Mouse (Mus musculus): Measurements from ENCODE around the gene Acox3.
"Not testable (repeated sequence)": the region's sequence is repeated elsewhere in the genome, so short reads cannot be mapped to it uniquely, and the experiment has no call there.

Acox3 gene

DNA sequence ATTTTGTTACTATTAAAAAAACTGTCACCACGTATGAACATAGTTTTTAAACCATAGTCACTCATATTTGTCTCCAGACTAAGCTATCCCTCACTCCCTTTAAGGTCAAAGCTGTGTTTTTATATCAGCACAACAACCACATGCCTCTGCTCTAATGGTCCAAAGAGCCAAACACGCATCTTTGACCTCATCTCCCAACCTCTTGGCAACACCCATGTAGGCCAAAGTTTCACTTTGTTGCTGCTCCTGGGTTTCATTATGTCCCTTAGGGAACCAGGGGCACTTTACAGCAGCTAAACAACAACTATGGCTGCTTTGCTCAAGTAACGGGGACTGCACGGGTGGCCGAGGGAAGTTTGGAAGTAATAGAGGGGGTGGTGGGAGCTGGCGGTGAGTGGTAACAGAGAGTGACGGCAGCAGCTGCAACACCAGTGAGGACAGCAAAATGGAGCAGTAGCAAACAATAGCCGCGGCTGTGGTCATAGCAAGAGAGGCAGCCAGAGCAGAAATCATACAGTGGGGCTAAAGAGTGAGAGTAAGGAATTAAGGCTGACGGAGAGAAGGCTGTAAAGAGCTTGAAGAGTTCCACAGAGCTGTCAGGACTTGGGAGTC, 6.3 kb upstream of the Acox3 start:
- DNase-seq (ENCODE audit: low read depth, low spot score), result no peak

DNA sequence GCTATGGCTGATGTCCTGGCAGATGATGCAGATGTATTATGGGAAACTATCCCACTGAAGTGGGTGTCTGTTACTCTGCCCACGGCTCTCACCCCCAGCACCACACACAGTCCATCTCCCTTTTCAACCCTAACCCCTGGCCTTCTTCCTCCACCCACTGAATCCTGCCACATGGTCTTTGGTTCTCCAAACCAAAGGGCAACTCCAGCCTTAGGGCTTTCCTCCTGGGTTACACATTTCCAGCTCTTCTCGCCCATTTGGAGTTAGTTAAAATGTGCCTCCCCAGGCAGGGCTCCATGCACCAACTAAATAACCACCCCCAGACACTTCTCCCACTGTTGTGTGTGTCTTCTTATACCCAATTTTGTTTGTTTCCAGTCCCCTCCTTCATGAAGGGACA, 4.4 kb upstream of the Acox3 start:
- DNase-seq (ENCODE audit: low read depth, low spot score), result no peak

- DNase-seq (ENCODE audit: low read depth, low spot score), result no peak
Measured at GRCm38 (mm10) chr5:35579247-35579893, 3.5 kb upstream of the Acox3 start.

DNA sequence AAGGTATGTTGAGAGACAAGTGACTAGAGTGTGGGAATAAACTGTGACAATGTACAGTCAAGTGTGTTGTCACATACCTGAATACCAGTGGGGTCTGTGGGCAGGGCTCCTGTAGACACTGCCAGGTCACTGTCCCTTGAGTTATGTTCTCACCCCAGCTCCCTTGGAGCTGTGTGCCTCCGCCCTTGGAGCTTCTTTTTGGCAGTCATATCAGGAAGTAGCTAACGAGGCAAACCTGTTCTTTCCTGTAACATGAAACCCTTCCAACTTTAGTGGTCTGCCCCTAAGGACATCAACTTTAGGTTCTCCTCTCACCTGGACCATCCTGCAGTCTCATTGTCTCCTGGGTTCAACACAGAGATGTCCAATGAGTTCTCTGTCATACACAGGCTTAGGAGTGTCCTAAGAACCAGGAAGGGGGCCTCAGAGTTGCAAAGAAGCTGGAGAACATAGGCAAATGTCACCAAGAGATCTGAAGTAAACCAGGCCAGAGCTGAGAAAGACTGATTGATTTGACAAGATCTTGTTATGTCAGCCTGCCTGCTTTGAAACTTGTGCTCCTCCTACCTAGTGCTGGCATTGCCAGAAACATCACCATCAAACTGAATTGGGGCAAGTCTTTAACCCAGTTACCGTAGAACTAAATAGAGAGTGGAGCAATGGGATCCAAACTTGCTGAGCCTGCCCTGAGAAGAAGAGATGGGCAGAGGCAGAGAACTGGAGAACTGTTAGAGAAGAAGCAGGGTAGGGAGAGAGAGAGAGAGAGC, 2.5 kb upstream of the Acox3 start:
- no peak for DNase-seq (ENCODE audit: low read depth, low spot score)

DNA sequence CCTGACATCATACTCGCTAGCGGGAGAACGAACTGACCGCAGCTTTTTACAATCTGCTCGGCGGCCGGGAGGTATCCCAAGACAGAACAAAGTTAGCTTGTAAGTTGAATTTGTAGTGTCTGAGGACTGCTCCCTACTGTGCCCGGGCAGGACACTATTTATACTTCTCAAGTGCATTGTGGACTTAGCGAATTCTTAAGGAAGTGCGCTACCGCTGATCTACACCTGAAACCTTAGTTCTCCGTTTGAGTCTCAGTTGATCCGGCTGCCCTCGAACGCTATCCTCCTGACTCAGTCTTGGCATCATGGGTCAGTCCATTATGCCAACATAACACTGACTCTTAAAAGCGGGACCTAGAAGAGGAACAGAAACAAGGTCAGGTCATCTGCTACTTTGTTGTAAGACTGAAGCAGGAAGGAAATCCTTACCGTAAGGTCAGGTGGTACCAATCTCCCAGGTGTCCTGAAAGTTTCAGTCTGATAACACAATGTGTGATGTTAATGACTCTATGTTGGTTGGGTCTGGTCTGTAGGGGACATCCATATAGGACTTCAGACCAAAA, 462 bp downstream of the Acox3 start:
- peak; percentile 17 for DNase-seq (ENCODE audit: low read depth, low spot score)

- DNase-seq (ENCODE audit: low read depth, low spot score), result not testable (repeated sequence)
Measured at GRCm38 (mm10) chr5:35584259-35584658, 1.4 kb downstream of the Acox3 start.

- no peak for DNase-seq (ENCODE audit: low read depth, low spot score)
Measured at GRCm38 (mm10) chr5:35591497-35591896, 8.7 kb downstream of the Acox3 start.

DNA sequence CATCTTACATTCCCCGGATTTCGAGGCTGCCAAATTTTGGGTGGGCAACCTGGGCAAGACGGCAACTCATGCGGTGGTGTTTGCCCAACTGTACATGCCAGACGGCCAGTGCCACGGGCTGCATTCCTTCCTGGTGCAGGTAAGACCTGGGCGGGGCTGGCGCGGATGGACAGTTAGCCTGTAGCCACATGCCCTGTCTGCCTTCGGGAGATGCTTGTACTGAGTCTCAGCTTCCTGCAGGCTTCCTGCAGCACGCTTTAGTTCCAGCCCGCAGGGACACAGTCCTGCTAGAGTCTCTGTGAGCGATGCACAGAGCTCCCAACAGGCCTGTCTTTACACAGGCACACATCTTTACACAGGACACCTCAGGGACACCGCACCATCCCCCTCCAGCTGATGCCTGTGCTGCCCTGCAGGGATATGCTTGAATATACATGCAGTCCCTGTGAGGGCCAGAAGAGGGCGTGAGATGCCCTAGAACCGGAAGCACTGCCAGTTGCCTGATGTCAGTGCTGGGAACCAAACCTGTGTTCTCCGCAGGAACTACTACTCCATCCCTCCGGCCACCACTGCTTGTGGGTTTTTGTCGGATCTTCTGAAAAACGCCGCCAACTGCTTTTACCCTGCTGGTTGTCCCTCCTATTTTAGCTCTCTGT, 9.4 kb downstream of the Acox3 start:
- DNase-seq (ENCODE audit: low read depth, low spot score), result no peak

GRCm38 (mm10) chr5:35592824-35593223, 10.0 kb downstream of the Acox3 start:
- DNase-seq (ENCODE audit: low read depth, low spot score), result no peak

GRCm38 (mm10) chr5:35593272-35593671, 10.4 kb downstream of the Acox3 start:
- DNase-seq (ENCODE audit: low read depth, low spot score), result no peak

GRCm38 (mm10) chr5:35594768-35595167, 11.9 kb downstream of the Acox3 start:
- no peak for DNase-seq (ENCODE audit: low read depth, low spot score)

DNA sequence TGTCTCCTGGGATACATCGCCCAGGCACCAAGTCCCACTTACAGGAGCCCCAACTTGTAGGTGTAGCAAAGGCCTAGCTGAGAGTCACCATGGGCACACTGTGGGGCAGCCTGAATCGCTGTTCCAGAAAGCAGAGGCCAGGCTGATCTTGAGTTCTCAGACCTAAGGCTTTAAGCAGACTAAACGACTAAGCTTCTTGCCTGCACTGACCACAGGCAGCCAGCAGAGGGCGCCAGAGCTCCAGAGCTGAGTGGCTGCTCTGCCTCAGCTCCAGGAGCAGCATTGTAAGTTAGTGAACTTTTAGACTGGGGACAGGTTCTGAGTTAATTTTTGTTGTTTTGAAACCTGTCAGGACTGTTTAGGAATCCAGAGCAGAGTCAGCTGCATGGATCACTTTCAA, 12.9 kb downstream of the Acox3 start:
- DNase-seq (ENCODE audit: low read depth, low spot score), result peak; percentile 87

DNA sequence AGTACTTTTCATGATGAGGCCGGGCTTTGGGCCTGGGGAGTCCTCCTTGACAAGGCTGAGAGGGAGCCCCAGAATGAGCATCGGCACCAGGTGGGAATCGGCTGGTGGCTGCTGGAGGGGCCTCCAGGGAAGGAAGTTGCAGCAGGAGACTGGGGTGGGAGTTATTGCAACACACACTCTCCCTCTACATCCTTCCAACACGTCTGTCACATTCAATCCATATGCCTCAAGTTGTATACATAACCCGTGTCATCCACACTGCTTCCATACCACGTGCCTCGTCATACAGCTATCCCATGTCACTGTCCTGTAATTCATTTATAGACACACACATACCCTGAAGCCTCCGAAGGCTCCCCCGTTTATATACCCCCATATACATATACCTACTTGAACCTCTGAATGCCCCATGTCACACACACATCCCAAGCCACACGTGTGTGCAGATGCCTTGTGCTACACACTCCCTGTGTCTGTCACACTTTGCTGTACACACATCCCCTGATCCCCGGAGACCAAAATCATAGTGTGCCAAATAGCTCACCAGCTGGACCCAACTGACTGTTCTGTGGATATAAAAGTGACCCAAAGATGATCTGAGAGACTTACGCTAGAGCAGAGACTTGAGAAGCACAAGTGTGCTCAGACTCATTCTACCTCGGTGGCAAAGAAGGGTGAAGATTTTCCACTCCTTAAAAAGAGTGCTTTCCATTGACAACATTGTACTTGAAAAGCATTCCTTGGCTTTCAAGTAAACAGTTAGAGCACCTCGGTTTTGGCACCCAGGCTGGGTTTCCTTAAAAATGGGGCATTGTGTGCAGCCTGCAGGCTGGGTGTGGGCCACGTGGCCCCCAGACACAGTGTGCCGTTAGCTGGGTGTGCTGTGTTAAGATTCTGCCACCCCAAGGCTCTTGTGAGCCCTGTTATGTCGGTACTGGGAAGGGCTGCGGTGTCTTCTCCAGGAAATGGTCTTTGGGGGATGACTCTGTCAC, 13.6 kb downstream of the Acox3 start:
- DNase-seq (ENCODE audit: low read depth, low spot score), result no peak

DNA sequence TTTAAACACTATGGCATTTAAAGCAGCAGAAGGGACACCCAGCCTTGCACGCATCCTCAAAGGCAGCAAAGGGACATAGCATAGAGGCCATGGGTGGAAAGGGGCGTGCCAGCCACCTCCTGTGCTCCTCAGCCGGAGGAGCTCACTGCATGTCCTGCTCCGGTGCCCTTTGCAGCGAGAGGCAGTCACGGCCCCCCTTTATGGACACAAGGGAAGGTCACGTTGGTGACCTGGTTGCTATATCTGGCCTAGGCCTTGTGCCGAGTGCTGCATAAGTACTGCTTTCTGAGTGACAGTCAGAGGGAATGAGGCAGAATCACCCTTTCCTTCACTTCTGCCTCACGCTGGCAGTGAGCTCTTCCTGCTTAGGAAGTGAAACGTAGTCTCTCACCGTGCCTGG, 17.4 kb downstream of the Acox3 start:
- DNase-seq (ENCODE audit: low read depth, low spot score), result no peak

- DNase-seq (ENCODE audit: low read depth, low spot score), result no peak
Measured at GRCm38 (mm10) chr5:35601526-35601925, 18.7 kb downstream of the Acox3 start.

DNA sequence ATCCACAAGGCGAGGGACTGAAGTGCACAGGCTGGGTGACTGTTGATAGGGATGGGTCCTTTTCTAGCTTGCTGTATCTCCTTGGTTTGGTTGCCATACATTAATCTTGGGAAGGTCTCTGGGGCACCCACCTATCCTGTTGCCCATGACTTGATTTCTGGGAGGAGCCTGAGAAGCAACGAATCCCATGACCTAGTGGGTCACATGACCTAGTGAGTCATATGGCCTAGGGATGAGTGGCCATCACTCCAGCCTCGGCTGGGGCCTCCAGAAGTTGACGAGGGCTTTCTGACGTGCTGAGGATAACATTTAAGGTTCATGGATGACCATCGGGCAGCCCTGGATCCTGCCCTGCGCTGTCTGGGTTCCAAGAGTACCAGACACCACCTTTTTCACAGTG, 22.5 kb downstream of the Acox3 start:
- DNase-seq (ENCODE audit: low read depth, low spot score), result no peak

- DNase-seq (ENCODE audit: low read depth, low spot score), result no peak
Measured at GRCm38 (mm10) chr5:35606800-35607199, 24.0 kb downstream of the Acox3 start.

- DNase-seq (ENCODE audit: low read depth, low spot score), result peak; percentile 31
Measured at GRCm38 (mm10) chr5:35607784-35608183, 24.9 kb downstream of the Acox3 start.

GRCm38 (mm10) chr5:35608559-35608958, 25.7 kb downstream of the Acox3 start:
- DNase-seq (ENCODE audit: low read depth, low spot score), result no peak

GRCm38 (mm10) chr5:35609381-35609780, 26.5 kb downstream of the Acox3 start:
- peak; percentile 17 for DNase-seq (ENCODE audit: low read depth, low spot score)

DNA sequence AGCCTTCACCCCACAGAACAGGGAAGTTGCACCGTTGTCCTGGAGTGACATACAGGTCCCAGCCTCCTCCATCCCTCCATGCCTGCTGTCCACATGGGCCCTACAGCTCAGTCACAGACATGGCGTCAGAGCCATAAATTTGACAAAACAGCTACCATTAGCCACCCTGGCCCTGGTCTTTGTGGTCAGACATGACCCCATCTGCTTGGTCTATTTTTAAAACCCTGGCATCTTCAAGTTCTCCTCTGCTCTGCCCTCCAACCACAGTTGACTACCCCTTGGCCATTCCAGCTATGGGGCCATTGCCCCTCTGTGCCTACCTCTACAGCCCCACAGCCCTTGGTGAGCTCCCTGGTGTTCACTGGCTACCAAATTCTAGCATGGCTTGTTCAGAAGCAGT, 27.1 kb downstream of the Acox3 start:
- no peak for DNase-seq (ENCODE audit: low read depth, low spot score)
